ENCODE assay signal across 13 mouse cellular contexts in the genomic region with DNA sequence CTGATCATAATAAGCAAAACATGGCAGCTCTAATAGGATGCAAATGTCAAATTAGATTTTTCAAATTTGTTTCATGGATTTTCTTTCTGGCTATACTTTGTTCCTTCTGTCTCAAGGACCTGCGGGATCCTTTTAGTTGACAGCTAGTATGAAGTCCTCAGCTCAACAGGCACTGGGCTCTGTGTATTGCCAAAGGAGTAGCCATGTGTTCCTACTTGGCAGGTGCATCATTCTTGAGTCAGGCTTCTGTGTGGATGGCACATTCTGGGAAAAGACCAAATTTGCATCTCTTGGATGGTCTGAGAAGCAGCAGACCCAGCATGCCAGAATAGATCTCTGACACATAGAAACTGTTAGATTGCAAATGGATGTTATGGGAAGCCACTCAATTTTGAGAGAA.
A peak's percentile ranks its signal among the peaks of the same experiment; 100 is the strongest.
DNase-seq lines count a peak whose midpoint lies in the region; ATAC-seq lines count a peak whose summit lies in the region.
"Had no signal": no experiment of that assay in that cellular context is flagged by ENCODE, and none has a peak within 500 bp of the region (broad histone marks: within the 10 kb centered on the region; RNA-seq: fewer than 3 reads in every experiment).

No protein-coding gene starts in this region.

- no peak for DNase-seq in frontal cortex, postnatal 14 days (ENCODE audit: low spot score in 2 of 2)
- DNase-seq in right cerebral cortex, adult 18-20 months = peak; percentile 11
- DNase-seq in right cerebral cortex, adult 2 months (ENCODE audit: low spot score in 2 of 2) = no peak
- DNase-seq in cerebellum, adult 9-10 months = peak; percentile 63
- DNase-seq in layer of hippocampus, postnatal 25 days (ENCODE audit: extremely low spot score in 1 of 2, low spot score in 1 of 2) = no peak
- DNase-seq in gastrocnemius, postnatal 10 days = no peak
- DNase-seq: adrenal gland, adult 8-10 months; embryo, embryonic 11 days; gastrocnemius, postnatal 25 days; kidney, adult 11 months; thymus, postnatal 25 days had no signal

- ATAC-seq in frontal cortex, adult (ENCODE audit: low TSS enrichment) = peak; percentile 87
- ATAC-seq: lung, postnatal 0 days had no signal

Comparison
In these comparisons a context has a peak if more than half of its experiments do, and no peak if none do; other contexts are left out.
1. DNase-seq: peak in right cerebral cortex, adult 18-20 months (single experiment) and cerebellum, adult 9-10 months (single experiment); none in frontal cortex, postnatal 14 days (0 of 2), right cerebral cortex, adult 2 months (0 of 2), layer of hippocampus, postnatal 25 days (0 of 2) and gastrocnemius, postnatal 10 days (single experiment).